Mouse (Mus musculus): ENCODE measurements around the gene Olfr322. TPM values are rescaled to one million over a fixed set of nuclear protein-coding genes. Genes with fewer than 3 reads are reported as not detected.
A peak's percentile ranks its signal among the peaks of the same experiment; 100 is the strongest.
"Not testable (repeated sequence)": the region's sequence is repeated elsewhere in the genome, so short reads cannot be mapped to it uniquely, and the experiment has no call there.

The Olfr322 gene
- polyA plus RNA-seq, 1 experiment: not detected

GRCm38 (mm10) chr11:58643350-58643749, 15.2 kb upstream of the Olfr322 start:
- TF ChIP-seq POLR2A (IDR thresholded peaks at IDR 0.05; ENCODE audit: low read depth, low read length) (no peak), CTCF (IDR thresholded peaks at IDR 0.05; ENCODE audit: extremely low read depth, insufficient read length, insufficient replicate concordance, low read depth, low read length) (peak; percentile 83; the same call in 1 of the 2 replicates)
- Histone ChIP-seq H3K27ac (ENCODE audit: insufficient read depth, low read depth, low read length) (no peak overlapping the region), H3K4me1 (ENCODE audit: control insufficient read depth, insufficient read depth, insufficient read length, low read length) (peaks cover 6% of the 10 kb centered on the region), H3K27me3 (ENCODE audit: control insufficient read depth, insufficient read depth, low read length) (peaks cover 6% of the 10 kb centered on the region), H3K4me3 (ENCODE audit: low read depth, low read length) (no peak overlapping the region), H3K36me3 (ENCODE audit: control insufficient read depth, insufficient read depth, low read length) (no peaks in the 10 kb centered on the region)
- 16% methylated on average over 6 of the region's 6 CpGs for WGBS

GRCm38 (mm10) chr11:58655151-58655550, 3.4 kb upstream of the Olfr322 start:
- Histone ChIP-seq H3K4me3 (ENCODE audit: low read depth, low read length) (no peak overlapping the region), H3K36me3 (ENCODE audit: control insufficient read depth, insufficient read depth, low read length) (no peaks in the 10 kb centered on the region), H3K27ac (ENCODE audit: insufficient read depth, low read depth, low read length) (no peak overlapping the region), H3K27me3 (ENCODE audit: control insufficient read depth, insufficient read depth, low read length) (no peaks in the 10 kb centered on the region; the same call in 1 of the 2 replicates), H3K4me1 (ENCODE audit: control insufficient read depth, insufficient read depth, insufficient read length, low read length) (no peaks in the 10 kb centered on the region)
- WGBS: 86% methylated on average over 3 of the region's 3 CpGs
- TF ChIP-seq CTCF (IDR thresholded peaks at IDR 0.05; ENCODE audit: extremely low read depth, insufficient read length, insufficient replicate concordance, low read depth, low read length) (no peak), POLR2A (IDR thresholded peaks at IDR 0.05; ENCODE audit: low read depth, low read length) (no peak)

GRCm38 (mm10) chr11:58669252-58669651, 10.7 kb downstream of the Olfr322 start:
- TF ChIP-seq POLR2A (IDR thresholded peaks at IDR 0.05; ENCODE audit: low read depth, low read length) (no peak), CTCF (IDR thresholded peaks at IDR 0.05; ENCODE audit: extremely low read depth, insufficient read length, insufficient replicate concordance, low read depth, low read length) (no peak)
- no peaks in the 10 kb centered on the region for H3K27me3 ChIP-seq (ENCODE audit: control insufficient read depth, insufficient read depth, low read length)
- H3K4me1 ChIP-seq (ENCODE audit: control insufficient read depth, insufficient read depth, insufficient read length, low read length): no peaks in the 10 kb centered on the region
- no peaks in the 10 kb centered on the region for H3K36me3 ChIP-seq (ENCODE audit: control insufficient read depth, insufficient read depth, low read length)
- no peak overlapping the region for H3K27ac ChIP-seq (ENCODE audit: insufficient read depth, low read depth, low read length)
- H3K4me3 ChIP-seq (ENCODE audit: low read depth, low read length): no peak overlapping the region

GRCm38 (mm10) chr11:58671825-58672224, 13.2 kb downstream of the Olfr322 start:
- H3K27me3 ChIP-seq (ENCODE audit: control insufficient read depth, insufficient read depth, low read length): no peaks in the 10 kb centered on the region
- no peak overlapping the region for H3K4me3 ChIP-seq (ENCODE audit: low read depth, low read length)
- no peaks in the 10 kb centered on the region for H3K36me3 ChIP-seq (ENCODE audit: control insufficient read depth, insufficient read depth, low read length)
- no peak for TF ChIP-seq POLR2A (IDR thresholded peaks at IDR 0.05; ENCODE audit: low read depth, low read length)
- no peak for TF ChIP-seq CTCF (IDR thresholded peaks at IDR 0.05; ENCODE audit: extremely low read depth, insufficient read length, insufficient replicate concordance, low read depth, low read length)
- 44% methylated on average over 4 of the region's 4 CpGs for WGBS
- no peaks in the 10 kb centered on the region for H3K4me1 ChIP-seq (ENCODE audit: control insufficient read depth, insufficient read depth, insufficient read length, low read length)
- H3K27ac ChIP-seq (ENCODE audit: insufficient read depth, low read depth, low read length): no peak overlapping the region

GRCm38 (mm10) chr11:58680799-58681198, 22.2 kb downstream of the Olfr322 start, which contains the start of gene Olfr320:
Olfr320 (plus strand) TSS chr11:58681099.
- Histone ChIP-seq H3K36me3 (ENCODE audit: control insufficient read depth, insufficient read depth, low read length) (no peaks in the 10 kb centered on the region), H3K4me3 (ENCODE audit: low read depth, low read length) (no peak within 1 kb of the TSS), H3K27ac (ENCODE audit: insufficient read depth, low read depth, low read length) (no peak within 1 kb of the TSS), H3K4me1 (ENCODE audit: control insufficient read depth, insufficient read depth, insufficient read length, low read length) (no peaks in the 10 kb centered on the region), H3K27me3 (ENCODE audit: control insufficient read depth, insufficient read depth, low read length) (no peaks in the 10 kb centered on the region)
- WGBS: 75% methylated on average over 1 of the region's 1 CpGs
- no peak for TF ChIP-seq POLR2A (IDR thresholded peaks at IDR 0.05; ENCODE audit: low read depth, low read length)

GRCm38 (mm10) chr11:58698862-58699261, 40.3 kb downstream of the Olfr322 start, which contains the start of gene Olfr319:
Olfr319 (plus strand) TSS chr11:58699162.
- Histone ChIP-seq H3K36me3 (ENCODE audit: control insufficient read depth, insufficient read depth, low read length) (no peaks in the 10 kb centered on the region), H3K27me3 (ENCODE audit: control insufficient read depth, insufficient read depth, low read length) (no peaks in the 10 kb centered on the region), H3K4me3 (ENCODE audit: low read depth, low read length) (no peak within 1 kb of the TSS), H3K4me1 (ENCODE audit: control insufficient read depth, insufficient read depth, insufficient read length, low read length) (no peaks in the 10 kb centered on the region), H3K27ac (ENCODE audit: insufficient read depth, low read depth, low read length) (no peak within 1 kb of the TSS)
- no peak for TF ChIP-seq CTCF (IDR thresholded peaks at IDR 0.05; ENCODE audit: extremely low read depth, insufficient read length, insufficient replicate concordance, low read depth, low read length)
- TF ChIP-seq POLR2A (IDR thresholded peaks at IDR 0.05; ENCODE audit: low read depth, low read length): no peak
- 85% methylated on average over 3 of the region's 3 CpGs for WGBS

- no peaks in the 10 kb centered on the region for H3K4me1 ChIP-seq (ENCODE audit: control insufficient read depth, insufficient read depth, insufficient read length, low read length)
- H3K36me3 ChIP-seq (ENCODE audit: control insufficient read depth, insufficient read depth, low read length): no peaks in the 10 kb centered on the region
- H3K27ac ChIP-seq (ENCODE audit: insufficient read depth, low read depth, low read length): no peak overlapping the region
- no peak overlapping the region for H3K4me3 ChIP-seq (ENCODE audit: low read depth, low read length)
- WGBS: 81% methylated on average over 11 of the region's 11 CpGs
- TF ChIP-seq CTCF (IDR thresholded peaks at IDR 0.05; ENCODE audit: extremely low read depth, insufficient read length, insufficient replicate concordance, low read depth, low read length): no peak
- no peak for TF ChIP-seq POLR2A (IDR thresholded peaks at IDR 0.05; ENCODE audit: low read depth, low read length)
- H3K27me3 ChIP-seq (ENCODE audit: control insufficient read depth, insufficient read depth, low read length): no peaks in the 10 kb centered on the region
Observed at GRCm38 (mm10) chr11:58709086-58709485, 50.5 kb downstream of the Olfr322 start.

- not testable (repeated sequence) for H3K4me1 ChIP-seq (ENCODE audit: control insufficient read depth, insufficient read depth, insufficient read length, low read length); H3K4me3 ChIP-seq (ENCODE audit: low read depth, low read length); H3K27ac ChIP-seq (ENCODE audit: insufficient read depth, low read depth, low read length); H3K36me3 ChIP-seq (ENCODE audit: control insufficient read depth, insufficient read depth, low read length); H3K27me3 ChIP-seq (ENCODE audit: control insufficient read depth, insufficient read depth, low read length)
- WGBS: 86% methylated on average over 7 of the region's 7 CpGs
Observed at GRCm38 (mm10) chr11:58717723-58718122, 59.1 kb downstream of the Olfr322 start.

Other genes with a start within 250 kb of the Olfr322 start
- 0.63 and 1.0 TPM in 2 replicates for gene 1810065E05Rik, start 237.7 kb upstream of the Olfr322 start, polyA plus RNA-seq (2012; rRNA removed)
- not detected in 2 replicates for gene Gm12253, start 226.2 kb upstream of the Olfr322 start, polyA plus RNA-seq (2012; rRNA removed)
- gene Lypd9, start 205.9 kb upstream of the Olfr322 start, polyA plus RNA-seq (2012; rRNA removed): not detected in 2 replicates
- not detected in 2 replicates for gene Olfr30, start 196.5 kb upstream of the Olfr322 start, polyA plus RNA-seq (2012; rRNA removed)
- gene Olfr332, start 166.2 kb upstream of the Olfr322 start, polyA plus RNA-seq (2012; rRNA removed): not detected in 2 replicates
- not detected in 2 replicates for gene Olfr331, start 156.2 kb upstream of the Olfr322 start, polyA plus RNA-seq (2012; rRNA removed)
- not detected in 2 replicates for gene Olfr330, start 123.9 kb upstream of the Olfr322 start, polyA plus RNA-seq (2012; rRNA removed)
- not detected in 2 replicates for gene Olfr329-ps, start 112.4 kb upstream of the Olfr322 start, polyA plus RNA-seq (2012; rRNA removed)
- gene Olfr328, start 103.1 kb upstream of the Olfr322 start, polyA plus RNA-seq (2012; rRNA removed): not detected in 2 replicates
- gene Olfr224, start 88.2 kb upstream of the Olfr322 start, polyA plus RNA-seq (2012; rRNA removed): not detected in 2 replicates
- not detected in 2 replicates for gene Olfr325, start 81.1 kb upstream of the Olfr322 start, polyA plus RNA-seq (2012; rRNA removed)
- not detected in 2 replicates for gene Olfr324, start 63.7 kb upstream of the Olfr322 start, polyA plus RNA-seq (2012; rRNA removed)
- gene 2210407C18Rik, start 42.7 kb upstream of the Olfr322 start, polyA plus RNA-seq (2012; rRNA removed): 32.8 and 181 TPM in 2 replicates
- not detected in 2 replicates for gene Olfr323, start 28.3 kb upstream of the Olfr322 start, polyA plus RNA-seq (2012; rRNA removed)
- 0.05 TPM in 1 of 2 replicates, not detected in the other for gene Trim58, start 18.3 kb upstream of the Olfr322 start, polyA plus RNA-seq (2012; rRNA removed)
- not detected in 2 replicates for gene Olfr320, start 22.3 kb downstream of the Olfr322 start, polyA plus RNA-seq (2012; rRNA removed)
- not detected in 2 replicates for gene Olfr319, start 40.4 kb downstream of the Olfr322 start, polyA plus RNA-seq (2012; rRNA removed)
- gene Olfr318, start 65.2 kb downstream of the Olfr322 start, polyA plus RNA-seq (2012; rRNA removed): not detected in 2 replicates
- gene Olfr317, start 80.4 kb downstream of the Olfr322 start, polyA plus RNA-seq (2012; rRNA removed): not detected in 2 replicates
- gene Olfr316, start 94.0 kb downstream of the Olfr322 start, polyA plus RNA-seq (2012; rRNA removed): not detected in 2 replicates
- not detected in 2 replicates for gene Olfr315, start 114.4 kb downstream of the Olfr322 start, polyA plus RNA-seq (2012; rRNA removed)
- not detected in 2 replicates for gene Olfr314, start 124.2 kb downstream of the Olfr322 start, polyA plus RNA-seq (2012; rRNA removed)
- 1.6 and 3.0 TPM in 2 replicates for gene Fam183b, start 143.2 kb downstream of the Olfr322 start, polyA plus RNA-seq (2012; rRNA removed)
- gene Olfr313, start 156.2 kb downstream of the Olfr322 start, polyA plus RNA-seq (2012; rRNA removed): not detected in 2 replicates
- not detected in 2 replicates for gene Olfr312, start 170.5 kb downstream of the Olfr322 start, polyA plus RNA-seq (2012; rRNA removed)
- gene Olfr311, start 180.5 kb downstream of the Olfr322 start, polyA plus RNA-seq (2012; rRNA removed): not detected in 2 replicates
- gene Gm12258, start 188.4 kb downstream of the Olfr322 start, polyA plus RNA-seq (2012; rRNA removed): 0.29 and 0.57 TPM in 2 replicates
- gene 2810021J22Rik, start 208.4 kb downstream of the Olfr322 start, polyA plus RNA-seq (2012; rRNA removed): 0.57 and 1.0 TPM in 2 replicates
- 0.10 and 0.29 TPM in 2 replicates for gene Zfp39, start 245.4 kb downstream of the Olfr322 start, polyA plus RNA-seq (2012; rRNA removed)